Mouse (Mus musculus) brain, embryonic 14.5 days (tissue): Measurements from ENCODE around the gene Gm45837.
A peak's percentile ranks its signal among the peaks of the same experiment; 100 is the strongest.

Experiments
- CTCF ChIP-seq: fragments of 200-500 bp; IDR thresholded peaks from 2 replicates; pipeline ENCODE4 v1.5.1; 2012; ENCODE audit warnings: inconsistent platforms, mild to moderate bottlenecking, moderate library complexity, borderline replicate concordance; ENCODE audit not compliant: insufficient read depth, insufficient read length; ENCODE audit errors: extremely low read depth
- POLR2A ChIP-seq: fragments of 200-500 bp; IDR thresholded peaks from 2 replicates; pipeline ENCODE4 v1.6.1; 2012; ENCODE audit warnings: mild to moderate bottlenecking, inconsistent platforms, borderline replicate concordance; ENCODE audit not compliant: poor library complexity, insufficient read depth, insufficient read length, severe bottlenecking; ENCODE audit errors: extremely low read depth

- TF ChIP-seq POLR2A (no peak), CTCF (peak; percentile 90)
Measured at GRCm38 (mm10) chr7:101541132-101541531, 130.4 kb downstream of the Gm45837 start.
